Mouse (Mus musculus): ENCODE measurements at regions not wholly inside any gene's neighbourhood (a gene's known extent, or its start where the extent isn't known, plus 50 kb on each side); places are given as distances from the start of the nearest gene placed in this dataset.
"Not testable (repeated sequence)": the region's sequence is repeated elsewhere in the genome, so short reads cannot be mapped to it uniquely, and the experiment has no call there.

- H3K4me1 ChIP-seq (replicated peaks; ENCODE audit: low read depth, low read length), result peaks cover 27% of the 10 kb centered on the region
- H3K27me3 ChIP-seq (ENCODE audit: insufficient read depth, low read length), result peaks cover 11% of the 10 kb centered on the region
- no peaks in the 10 kb centered on the region for H3K36me3 ChIP-seq (ENCODE audit: insufficient read depth, low read length)
- no peak for TF ChIP-seq CTCF (conservative IDR thresholded peaks at IDR 0.05; ENCODE audit: low read length)
- TF ChIP-seq NANOG (IDR thresholded peaks at IDR 0.05; ENCODE audit: borderline replicate concordance, low read length), result 0 out of 2 replicates have a peak, but pooled peaks have one; percentile 27
- no peak for TF ChIP-seq POU5F1 (IDR thresholded peaks at IDR 0.05; ENCODE audit: borderline replicate concordance, low read length)
- no peak overlapping the region for H3K4me3 ChIP-seq (replicated peaks; ENCODE audit: low read length)
- peaks cover 6% of the 10 kb centered on the region; the same call in 1 of the 2 replicates for H3K9me3 ChIP-seq (ENCODE audit: low read length)
These were observed 143.3 kb downstream of the Cyld start for GRCm38 (mm10) chr8:88840096-88840495.

- H3K9me3 ChIP-seq (ENCODE audit: low read length), result peaks cover 9% of the 10 kb centered on the region; the same call in 1 of the 2 replicates
- H3K4me3 ChIP-seq (replicated peaks; ENCODE audit: low read length), result peak overlapping the region; percentile 43
- peaks cover 39% of the 10 kb centered on the region for H3K4me1 ChIP-seq (replicated peaks; ENCODE audit: low read depth, low read length)
- H3K27me3 ChIP-seq (ENCODE audit: insufficient read depth, low read length), result peaks cover 11% of the 10 kb centered on the region
- TF ChIP-seq CTCF (conservative IDR thresholded peaks at IDR 0.05; ENCODE audit: low read length), result no peak
- TF ChIP-seq POU5F1 (IDR thresholded peaks at IDR 0.05; ENCODE audit: borderline replicate concordance, low read length), result no peak
- TF ChIP-seq NANOG (IDR thresholded peaks at IDR 0.05; ENCODE audit: borderline replicate concordance, low read length), result peak; percentile 89
- no peaks in the 10 kb centered on the region for H3K36me3 ChIP-seq (ENCODE audit: insufficient read depth, low read length)
These were observed 139.0 kb downstream of the Cyld start for GRCm38 (mm10) chr8:88835756-88836291.

- TF ChIP-seq CTCF (conservative IDR thresholded peaks at IDR 0.05; ENCODE audit: low read length), result no peak
- H3K4me1 ChIP-seq (replicated peaks; ENCODE audit: low read depth, low read length), result no peaks in the 10 kb centered on the region
- H3K27me3 ChIP-seq (ENCODE audit: insufficient read depth, low read length), result peaks cover 3% of the 10 kb centered on the region
- no peaks in the 10 kb centered on the region for H3K36me3 ChIP-seq (ENCODE audit: insufficient read depth, low read length)
- H3K4me3 ChIP-seq (replicated peaks; ENCODE audit: low read length), result no peak overlapping the region
- peaks cover 7% of the 10 kb centered on the region; the same call in 1 of the 2 replicates for H3K9me3 ChIP-seq (ENCODE audit: low read length)
These were observed 129.0 kb downstream of the Cyld start for GRCm38 (mm10) chr8:88825816-88826215.

- no peaks in the 10 kb centered on the region for H3K4me1 ChIP-seq (replicated peaks; ENCODE audit: low read depth, low read length)
- TF ChIP-seq POU5F1 (IDR thresholded peaks at IDR 0.05; ENCODE audit: borderline replicate concordance, low read length) (no peak), CTCF (conservative IDR thresholded peaks at IDR 0.05; ENCODE audit: low read length) (no peak), NANOG (IDR thresholded peaks at IDR 0.05; ENCODE audit: borderline replicate concordance, low read length) (no peak)
- H3K4me3 ChIP-seq (replicated peaks; ENCODE audit: low read length), result no peak overlapping the region
- H3K36me3 ChIP-seq (ENCODE audit: insufficient read depth, low read length), result no peaks in the 10 kb centered on the region
- peaks cover 3% of the 10 kb centered on the region for H3K27me3 ChIP-seq (ENCODE audit: insufficient read depth, low read length)
- H3K9me3 ChIP-seq (ENCODE audit: low read length), result peaks cover 7% of the 10 kb centered on the region; the same call in 1 of the 2 replicates
These were observed 127.1 kb downstream of the Cyld start for GRCm38 (mm10) chr8:88823931-88824330.

- Histone ChIP-seq H3K9me3 (ENCODE audit: low read length) (peaks cover 6% of the 10 kb centered on the region; the same call in 1 of the 2 replicates), H3K27me3 (ENCODE audit: insufficient read depth, low read length) (peaks cover 3% of the 10 kb centered on the region; the same call in 1 of the 2 replicates), H3K4me3 (replicated peaks; ENCODE audit: low read length) (no peak overlapping the region), H3K4me1 (replicated peaks; ENCODE audit: low read depth, low read length) (no peaks in the 10 kb centered on the region), H3K36me3 (ENCODE audit: insufficient read depth, low read length) (no peaks in the 10 kb centered on the region)
- TF ChIP-seq POU5F1 (IDR thresholded peaks at IDR 0.05; ENCODE audit: borderline replicate concordance, low read length), result no peak
- no peak for TF ChIP-seq CTCF (conservative IDR thresholded peaks at IDR 0.05; ENCODE audit: low read length)
- TF ChIP-seq NANOG (IDR thresholded peaks at IDR 0.05; ENCODE audit: borderline replicate concordance, low read length), result no peak
These were observed 123.5 kb downstream of the Cyld start for GRCm38 (mm10) chr8:88820275-88820850.

GRCm38 (mm10) chr8:88816461-88816860 lies 119.6 kb downstream of the Cyld start:
- H3K36me3 ChIP-seq (ENCODE audit: insufficient read depth, low read length), result no peaks in the 10 kb centered on the region
- H3K9me3 ChIP-seq (ENCODE audit: low read length), result no peaks in the 10 kb centered on the region
- H3K27me3 ChIP-seq (ENCODE audit: insufficient read depth, low read length), result peaks cover 29% of the 10 kb centered on the region
- no peak overlapping the region for H3K4me3 ChIP-seq (replicated peaks; ENCODE audit: low read length)
- H3K4me1 ChIP-seq (replicated peaks; ENCODE audit: low read depth, low read length), result peaks cover 8% of the 10 kb centered on the region; the same call in 1 of the 2 replicates
- TF ChIP-seq CTCF (conservative IDR thresholded peaks at IDR 0.05; ENCODE audit: low read length) (no peak), POU5F1 (IDR thresholded peaks at IDR 0.05; ENCODE audit: borderline replicate concordance, low read length) (no peak), NANOG (IDR thresholded peaks at IDR 0.05; ENCODE audit: borderline replicate concordance, low read length) (no peak)

- Histone ChIP-seq H3K4me1 (replicated peaks; ENCODE audit: low read depth, low read length) (peaks cover 8% of the 10 kb centered on the region; the same call in 1 of the 2 replicates), H3K27me3 (ENCODE audit: insufficient read depth, low read length) (peaks cover 29% of the 10 kb centered on the region), H3K36me3 (ENCODE audit: insufficient read depth, low read length) (no peaks in the 10 kb centered on the region), H3K9me3 (ENCODE audit: low read length) (0 out of 2 replicates have a peak, but pooled peaks cover 3% of the 10 kb centered on the region), H3K4me3 (replicated peaks; ENCODE audit: low read length) (no peak overlapping the region)
- TF ChIP-seq CTCF (conservative IDR thresholded peaks at IDR 0.05; ENCODE audit: low read length) (no peak), NANOG (IDR thresholded peaks at IDR 0.05; ENCODE audit: borderline replicate concordance, low read length) (no peak), POU5F1 (IDR thresholded peaks at IDR 0.05; ENCODE audit: borderline replicate concordance, low read length) (no peak)
These were observed 117.4 kb downstream of the Cyld start for GRCm38 (mm10) chr8:88814246-88814645.

GRCm38 (mm10) chr8:88812901-88813676 lies 116.3 kb downstream of the Cyld start:
- Histone ChIP-seq H3K36me3 (ENCODE audit: insufficient read depth, low read length) (no peaks in the 10 kb centered on the region), H3K9me3 (ENCODE audit: low read length) (0 out of 2 replicates have a peak, but pooled peaks cover 3% of the 10 kb centered on the region), H3K4me1 (replicated peaks; ENCODE audit: low read depth, low read length) (peaks cover 8% of the 10 kb centered on the region; the same call in 1 of the 2 replicates), H3K27me3 (ENCODE audit: insufficient read depth, low read length) (peaks cover 26% of the 10 kb centered on the region), H3K4me3 (replicated peaks; ENCODE audit: low read length) (peak overlapping the region; percentile 50)
- TF ChIP-seq POU5F1 (IDR thresholded peaks at IDR 0.05; ENCODE audit: borderline replicate concordance, low read length), result no peak
- no peak for TF ChIP-seq NANOG (IDR thresholded peaks at IDR 0.05; ENCODE audit: borderline replicate concordance, low read length)
- TF ChIP-seq CTCF (conservative IDR thresholded peaks at IDR 0.05; ENCODE audit: low read length), result no peak

- not testable (repeated sequence) for H3K27me3 ChIP-seq (ENCODE audit: insufficient read depth, low read length); H3K4me3 ChIP-seq (replicated peaks; ENCODE audit: low read length); H3K36me3 ChIP-seq (ENCODE audit: insufficient read depth, low read length); H3K9me3 ChIP-seq (ENCODE audit: low read length); H3K4me1 ChIP-seq (replicated peaks; ENCODE audit: low read depth, low read length)
These were observed 110.0 kb downstream of the Cyld start for GRCm38 (mm10) chr8:88806851-88807250.

All from E14TG2a.4 (cell line).